Mouse (Mus musculus) right cerebral cortex, postnatal 25 days (tissue): ENCODE data around the gene Vps8.
"Not testable (repeated sequence)": the region's sequence is repeated elsewhere in the genome, so short reads cannot be mapped to it uniquely, and the experiment has no call there.

Experiments used
- DNase-seq: peaks from one replicate; pipeline ENCODE4 v3.0.0; 2022

Vps8 gene

GRCm38 (mm10) chr16:21631815-21632222 is 208.9 kb downstream of the Vps8 start:
- DNase-seq, result no peak

DNA sequence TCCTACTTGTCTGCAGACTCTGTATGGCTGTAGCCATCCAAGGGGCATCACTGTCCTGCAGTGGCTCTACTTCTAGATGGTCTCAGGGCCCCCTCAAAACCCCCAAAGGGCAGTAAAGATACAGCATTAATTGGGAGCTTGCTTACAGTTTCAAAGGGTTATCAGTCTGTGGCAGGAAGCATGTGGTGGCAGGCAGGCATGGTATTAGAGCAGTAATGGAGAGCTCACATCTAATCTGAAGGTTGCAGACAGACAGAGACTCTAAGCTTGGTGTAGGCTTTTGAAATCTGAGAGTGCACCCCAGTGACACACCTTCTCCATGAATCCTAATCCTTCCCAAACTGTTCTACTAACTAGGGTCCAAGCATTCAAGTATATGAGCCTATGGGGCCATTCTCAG is 211.5 kb downstream of the Vps8 start:
- DNase-seq, result no peak

GRCm38 (mm10) chr16:21636156-21636853 is 213.4 kb downstream of the Vps8 start:
- DNase-seq, result no peak

DNA sequence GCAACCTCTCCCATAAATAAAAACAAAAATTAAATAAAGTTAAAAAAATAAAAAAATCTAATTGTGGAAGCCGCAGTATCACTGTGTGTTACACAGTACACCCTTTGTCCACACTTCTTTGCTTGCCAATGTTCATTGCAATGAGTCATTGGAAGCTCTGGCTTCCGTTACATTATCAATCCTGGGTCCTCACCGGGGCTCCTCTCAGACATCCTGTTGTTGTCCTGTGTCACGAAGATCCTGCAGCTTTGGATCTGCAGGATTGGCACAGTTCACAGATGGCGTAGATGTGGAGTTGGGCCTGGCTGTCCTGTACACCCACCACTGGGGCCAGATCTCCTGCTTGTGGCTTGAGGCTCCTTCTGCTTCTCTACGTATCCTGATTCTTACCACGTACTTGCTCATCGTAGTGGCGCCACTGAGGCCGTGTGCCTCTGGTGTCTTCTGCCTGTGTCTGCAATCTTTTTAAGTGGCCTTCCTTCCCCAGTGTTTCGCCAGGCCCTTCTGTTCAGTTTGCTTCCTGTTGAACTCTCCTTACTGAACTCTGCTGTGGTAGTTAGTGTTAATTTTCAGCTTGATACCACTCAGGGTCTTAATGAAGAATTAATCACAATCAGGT is 214.4 kb downstream of the Vps8 start:
- no peak for DNase-seq

- DNase-seq, result no peak
Measured at GRCm38 (mm10) chr16:21640766-21641499, 218.0 kb downstream of the Vps8 start.

DNA sequence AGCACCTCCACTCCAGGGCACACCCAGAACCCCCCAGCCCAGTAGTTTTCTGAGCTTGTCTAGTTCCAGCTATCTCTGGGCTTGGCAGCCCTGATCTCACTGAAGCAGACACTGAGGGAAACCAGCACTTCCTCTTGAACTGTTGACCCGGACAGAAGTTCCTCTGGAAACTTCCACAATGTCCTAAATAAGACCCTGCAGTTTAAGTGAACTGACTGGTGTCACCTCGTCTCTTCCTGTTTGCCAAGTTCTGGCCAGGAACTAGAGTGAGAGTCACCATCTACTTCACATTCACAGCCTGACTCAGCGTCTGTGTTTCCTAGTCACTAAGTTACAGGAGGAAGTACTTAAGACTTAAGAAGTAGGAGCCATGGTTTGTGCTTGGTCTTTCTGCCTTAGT is 219.0 kb downstream of the Vps8 start:
- no peak for DNase-seq

DNA sequence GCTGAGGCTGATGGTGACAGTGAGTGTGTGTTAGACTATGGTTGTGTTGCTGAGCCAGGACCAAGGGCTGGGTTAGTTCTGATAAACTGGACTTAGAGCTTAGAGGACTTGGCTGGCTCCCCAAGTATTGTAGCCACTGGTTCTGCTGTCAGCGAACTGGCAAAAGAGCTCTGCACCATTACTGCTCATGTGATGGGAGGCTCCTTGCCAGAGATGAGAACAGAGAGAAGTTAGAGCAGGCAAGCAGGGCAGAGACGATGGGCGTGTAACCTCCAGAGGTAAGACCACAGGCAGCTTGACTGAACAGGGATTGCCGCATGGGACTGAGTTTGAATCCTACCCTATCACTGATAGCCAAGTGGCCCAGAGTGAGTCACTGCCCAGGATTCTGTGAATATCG is 220.0 kb downstream of the Vps8 start:
- no peak for DNase-seq

- no peak for DNase-seq
Measured at GRCm38 (mm10) chr16:21643621-21644041, 220.7 kb downstream of the Vps8 start.

DNA sequence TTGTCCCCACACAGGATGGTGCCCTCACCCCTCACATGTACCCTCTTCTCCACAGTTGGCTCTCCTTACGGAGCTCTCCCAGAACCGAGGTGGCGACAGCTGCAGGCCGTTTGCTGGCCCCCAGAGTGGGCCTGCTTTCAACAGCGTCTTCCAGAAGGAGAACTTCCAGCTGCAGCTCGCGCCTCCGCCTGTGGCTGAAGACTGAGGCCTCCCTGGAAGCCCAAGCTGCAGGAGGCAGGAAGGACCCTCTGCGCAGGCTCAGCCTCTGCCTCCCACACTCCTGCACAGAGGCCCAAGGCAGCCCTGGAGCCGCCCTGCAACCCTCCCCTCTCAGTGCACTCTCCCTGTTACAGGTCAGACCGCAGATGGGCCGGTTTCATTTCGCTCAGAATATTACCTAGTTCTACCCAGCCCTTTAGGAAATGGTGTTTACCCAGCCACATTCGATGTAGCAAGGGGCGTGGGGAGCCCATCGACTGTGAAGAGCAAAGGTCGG is 221.2 kb downstream of the Vps8 start:
- peak; percentile 37 for DNase-seq

- DNase-seq, result no peak
Measured at GRCm38 (mm10) chr16:21644574-21644973, 221.7 kb downstream of the Vps8 start.

DNA sequence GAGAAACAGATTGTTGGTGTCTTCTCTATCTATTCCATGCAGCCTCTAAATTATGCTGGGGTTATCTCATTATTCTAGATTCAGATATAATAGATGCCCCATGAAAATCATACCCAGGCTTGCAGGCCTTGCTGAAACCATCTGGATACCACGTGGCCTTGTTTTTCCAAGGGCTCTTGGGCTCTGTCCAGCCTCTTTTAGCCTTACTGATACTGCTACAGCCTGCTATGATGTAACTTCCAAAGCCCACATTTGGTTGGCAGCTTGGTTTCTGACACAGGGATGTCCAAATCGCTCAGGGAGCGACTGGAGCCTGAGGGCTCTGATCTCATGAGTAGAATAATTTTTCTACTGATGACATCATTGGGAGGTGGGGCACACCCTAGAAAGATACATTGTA is 223.0 kb downstream of the Vps8 start:
- no peak for DNase-seq

DNA sequence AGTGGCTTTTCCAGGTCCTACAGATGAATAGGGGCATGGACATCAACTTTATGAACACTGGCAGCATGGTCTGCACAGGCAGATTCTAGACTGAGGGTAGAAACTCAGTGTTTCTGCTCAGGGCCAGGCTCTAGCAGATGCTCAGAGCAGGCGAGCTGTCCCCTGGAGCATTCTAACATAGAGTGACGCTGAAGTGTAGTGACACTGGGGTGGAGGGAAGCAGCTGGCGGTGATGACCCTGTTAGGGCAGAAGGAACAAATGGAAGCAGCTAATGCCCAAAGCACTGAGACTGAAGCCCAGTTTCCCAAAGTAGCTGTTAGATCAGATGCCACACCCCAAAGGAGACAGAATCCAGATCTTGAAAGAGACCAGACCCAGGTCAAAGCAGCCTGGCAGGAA is 223.6 kb downstream of the Vps8 start:
- no peak for DNase-seq

GRCm38 (mm10) chr16:21648800-21649199 is 225.9 kb downstream of the Vps8 start:
- no peak for DNase-seq

DNA sequence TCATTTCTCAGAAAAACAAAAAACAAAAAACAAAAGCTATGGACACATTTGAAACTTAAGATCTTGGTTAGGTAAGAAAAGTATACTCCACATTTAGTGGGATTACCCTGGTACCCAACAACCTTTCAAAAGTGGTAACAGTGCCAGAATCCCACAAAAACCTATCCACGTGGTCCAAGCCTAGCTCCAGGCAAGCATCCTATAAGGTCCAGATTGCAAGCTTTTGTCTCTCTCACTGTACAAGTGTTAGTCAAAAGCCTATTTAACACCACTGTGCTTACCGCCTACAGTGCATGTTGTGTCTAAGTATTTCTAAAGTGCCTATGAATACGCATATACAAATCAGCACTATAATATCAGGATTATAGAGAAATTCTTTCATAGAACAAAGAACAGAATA is 227.4 kb downstream of the Vps8 start:
- DNase-seq, result no peak

DNA sequence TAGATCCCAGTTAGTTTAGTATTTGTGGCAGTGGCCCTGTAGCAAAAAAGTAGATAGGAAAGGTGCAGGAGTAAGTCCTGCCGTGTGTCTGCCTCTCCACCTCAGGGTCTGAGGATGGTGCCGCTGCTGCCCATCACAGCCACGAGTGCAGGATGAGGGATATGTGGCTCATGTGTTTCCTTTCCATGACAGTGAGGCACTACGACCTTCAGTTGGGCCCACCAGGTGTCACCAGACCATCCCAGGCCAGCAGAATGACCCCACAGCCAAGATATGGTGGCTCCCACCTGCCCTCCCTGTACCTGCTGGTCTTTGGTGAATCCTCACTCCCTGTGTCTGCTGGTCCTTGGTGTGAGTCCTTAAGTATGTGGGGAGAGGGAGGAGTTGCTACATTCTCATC is 228.2 kb downstream of the Vps8 start:
- no peak for DNase-seq

DNA sequence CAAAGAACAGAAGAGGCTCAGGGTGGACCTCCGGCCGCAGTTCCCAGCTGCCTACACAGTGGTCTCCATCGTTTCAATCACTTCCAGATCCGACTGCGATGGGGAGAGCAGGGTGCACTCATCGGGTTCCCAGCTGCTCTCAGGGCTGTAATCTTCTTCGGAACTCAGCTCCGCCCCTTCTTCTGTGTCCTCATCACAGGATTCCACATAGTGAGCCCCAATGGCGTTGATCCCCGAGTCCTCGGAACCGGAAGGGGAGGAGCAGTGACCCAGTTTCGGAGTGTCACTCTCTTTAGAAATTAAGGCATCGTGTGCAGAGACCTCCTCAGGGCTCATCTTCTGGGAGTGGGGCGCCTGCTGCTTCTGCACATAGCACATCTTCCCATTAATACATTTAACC is 230.2 kb downstream of the Vps8 start:
- no peak for DNase-seq

GRCm38 (mm10) chr16:21654384-21654783 is 231.5 kb downstream of the Vps8 start:
- DNase-seq, result no peak

- no peak for DNase-seq
Measured at GRCm38 (mm10) chr16:21655291-21655690, 232.4 kb downstream of the Vps8 start.

DNA sequence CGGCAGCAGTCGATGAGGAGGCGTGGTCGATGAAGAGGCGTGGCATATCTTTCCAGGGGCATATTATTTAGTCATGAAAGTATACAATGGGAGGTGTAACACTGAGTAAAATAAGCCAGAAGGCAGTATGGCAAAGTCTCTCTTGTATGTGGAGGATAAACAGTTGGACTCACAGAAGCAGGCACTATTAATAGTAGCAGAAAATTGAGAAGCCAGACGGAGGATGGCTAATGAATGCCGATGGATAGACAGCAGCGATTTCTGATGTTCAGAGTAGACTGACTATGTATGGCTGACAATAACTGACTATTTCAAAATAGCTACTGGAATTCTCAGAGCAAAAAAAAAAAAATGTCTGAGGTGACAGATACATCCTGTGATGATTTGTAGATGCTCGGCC is 233.0 kb downstream of the Vps8 start:
- DNase-seq, result no peak

DNA sequence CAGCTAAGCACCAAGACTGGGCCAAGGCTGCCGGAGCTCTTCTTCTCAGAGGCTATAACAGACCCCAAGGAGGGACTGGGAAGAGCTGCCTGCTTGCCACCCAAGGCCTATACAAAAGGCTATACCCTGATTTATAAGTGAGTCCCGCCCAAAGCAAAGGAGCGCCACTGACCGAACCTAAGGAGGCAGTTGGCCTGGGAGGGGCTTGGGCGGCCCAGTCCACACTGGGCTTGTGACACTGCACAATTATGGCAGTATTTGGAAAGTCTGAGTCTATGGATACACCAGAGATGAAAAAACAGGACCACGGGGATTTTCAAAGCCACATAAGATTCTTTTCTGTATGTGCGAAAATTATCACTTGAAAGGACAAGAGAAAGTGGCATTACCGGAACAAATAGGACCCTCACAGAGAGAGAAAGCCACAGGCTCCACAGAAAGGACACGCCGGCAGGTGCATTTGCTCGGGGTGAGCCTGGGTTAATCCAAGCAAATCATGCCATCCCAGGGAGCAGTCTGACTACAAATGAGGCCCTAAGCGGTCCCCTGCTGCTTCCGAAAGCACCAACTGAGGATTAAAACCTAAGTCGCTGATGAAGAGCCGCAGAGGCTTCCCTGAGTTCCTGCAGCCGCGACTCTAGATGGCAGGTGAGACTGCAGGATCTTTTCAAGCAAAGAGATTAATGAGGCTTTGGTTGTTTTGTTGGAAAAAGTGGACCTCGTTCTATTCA is 241.9 kb downstream of the Vps8 start:
- DNase-seq, result no peak

DNA sequence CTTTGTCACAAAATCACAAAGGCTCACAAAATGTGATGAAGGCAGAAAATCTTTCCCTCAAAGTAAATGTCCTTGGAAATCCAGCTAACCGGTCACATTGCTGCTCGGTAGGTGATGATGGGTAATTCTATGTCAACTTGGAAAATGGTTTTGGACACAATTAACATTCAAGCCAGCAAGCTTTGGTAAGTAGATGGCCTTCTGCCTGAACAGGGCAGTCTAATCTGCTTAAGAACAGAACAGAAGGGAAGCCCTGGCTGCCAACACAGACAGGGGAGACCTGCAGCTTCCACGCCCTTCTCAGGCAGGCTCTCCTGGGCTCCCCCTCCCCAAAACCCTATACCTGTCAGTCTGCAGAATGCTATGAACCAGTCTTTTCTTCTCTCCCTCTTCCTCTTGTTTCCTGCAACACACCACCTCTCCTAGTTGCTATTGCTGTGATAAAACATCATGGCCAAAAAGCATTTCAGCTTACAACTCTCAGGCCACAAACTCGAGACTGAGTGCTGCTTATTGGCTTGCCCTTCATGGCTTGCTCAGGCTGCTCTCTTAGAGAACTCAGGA is 242.6 kb downstream of the Vps8 start:
- DNase-seq, result no peak

GRCm38 (mm10) chr16:21671878-21672277 is 249.0 kb downstream of the Vps8 start:
- DNase-seq, result no peak

- not testable (repeated sequence) for DNase-seq
Measured at GRCm38 (mm10) chr16:21673046-21673445, 250.1 kb downstream of the Vps8 start.
